Mouse (Mus musculus): ENCODE results near the gene Dab1. TPM values are rescaled to one million over a fixed set of nuclear protein-coding genes. Genes with fewer than 3 reads are reported as not detected.

The Dab1 gene
- total and polyA plus RNA-seq, 2 experiments = 0.02 to 0.09 TPM

DNA sequence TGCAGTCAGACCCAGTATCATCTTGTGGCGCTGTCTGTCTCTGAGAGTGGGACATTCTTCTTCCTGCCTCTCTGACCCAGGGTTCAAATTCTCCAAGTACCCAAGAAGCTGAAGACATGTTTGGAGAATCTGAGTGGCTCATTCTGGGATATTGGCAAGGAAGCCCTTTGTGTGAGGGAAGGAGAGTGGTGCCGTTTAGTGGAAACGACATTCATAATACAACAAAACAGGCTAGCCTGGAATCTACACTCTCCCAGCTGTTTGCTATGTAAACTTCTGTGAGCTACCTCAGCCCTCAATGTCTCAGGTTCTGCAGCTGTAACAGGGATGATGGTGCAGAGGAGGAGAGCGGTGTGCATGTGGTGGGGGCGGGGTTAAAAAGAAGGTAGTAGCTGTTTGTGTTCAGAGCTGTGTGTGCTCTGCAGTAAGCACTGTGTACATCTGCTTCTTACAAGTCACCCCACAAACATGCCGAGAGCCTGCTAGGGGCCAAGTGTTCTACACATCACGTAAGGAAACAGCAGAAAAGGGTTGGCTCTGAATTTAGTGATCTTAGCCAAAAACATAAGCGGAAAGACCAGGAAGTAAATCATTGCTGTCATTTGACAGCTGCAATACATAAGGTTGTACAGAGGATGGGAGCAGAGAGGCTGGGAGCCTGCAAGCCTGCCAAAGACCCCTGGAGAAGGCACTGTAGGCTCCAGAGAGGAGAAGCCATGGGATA lies 174.6 kb downstream of the Dab1 start:
- no peak overlapping the region for H3K9ac ChIP-seq (ENCODE audit: low read depth, low read length)
- H3K36me3 ChIP-seq (ENCODE audit: control insufficient read depth, insufficient read depth, low read length) = no peaks in the 10 kb centered on the region
- H3K27ac ChIP-seq (replicated peaks; ENCODE audit: insufficient read depth, low read depth, low read length) = no peak overlapping the region
- DNase-seq (ENCODE audit: extremely low read depth, low read depth, low spot score) = no peak
- TF ChIP-seq POLR2A (IDR thresholded peaks at IDR 0.05; ENCODE audit: extremely low read depth, insufficient read depth, low read length) = no peak
- TF ChIP-seq CTCF (IDR thresholded peaks at IDR 0.05; ENCODE audit: low read depth, low read length) = no peak
- H3K27me3 ChIP-seq (ENCODE audit: control insufficient read depth, insufficient read depth, low read length) = no peaks in the 10 kb centered on the region
- 77% methylated on average over 8 of the region's 8 CpGs for WGBS
- no peaks in the 10 kb centered on the region for H3K4me1 ChIP-seq (ENCODE audit: control insufficient read depth, insufficient read depth, low read length)
- no peak overlapping the region for H3K4me3 ChIP-seq (ENCODE audit: insufficient read depth, low read depth, low read length)
- H3K79me2 ChIP-seq (ENCODE audit: control insufficient read depth, insufficient read depth, low read length) = no peaks in the 10 kb centered on the region

GRCm38 (mm10) chr4:103796416-103796815 lies 177.3 kb downstream of the Dab1 start:
- Histone ChIP-seq H3K36me3 (ENCODE audit: control insufficient read depth, insufficient read depth, low read length) (no peaks in the 10 kb centered on the region), H3K27ac (replicated peaks; ENCODE audit: insufficient read depth, low read depth, low read length) (no peak overlapping the region), H3K4me3 (ENCODE audit: insufficient read depth, low read depth, low read length) (no peak overlapping the region), H3K4me1 (ENCODE audit: control insufficient read depth, insufficient read depth, low read length) (no peaks in the 10 kb centered on the region), H3K27me3 (ENCODE audit: control insufficient read depth, insufficient read depth, low read length) (no peaks in the 10 kb centered on the region), H3K79me2 (ENCODE audit: control insufficient read depth, insufficient read depth, low read length) (no peaks in the 10 kb centered on the region), H3K9ac (ENCODE audit: low read depth, low read length) (no peak overlapping the region)
- TF ChIP-seq CTCF (IDR thresholded peaks at IDR 0.05; ENCODE audit: low read depth, low read length) (no peak), POLR2A (IDR thresholded peaks at IDR 0.05; ENCODE audit: extremely low read depth, insufficient read depth, low read length) (no peak)
- no peak for DNase-seq (ENCODE audit: extremely low read depth, low read depth, low spot score)
- WGBS = 80% methylated on average over 6 of the region's 6 CpGs

GRCm38 (mm10) chr4:103802439-103802838 lies 183.3 kb downstream of the Dab1 start:
- H3K9ac ChIP-seq (ENCODE audit: low read depth, low read length) = no peak overlapping the region
- TF ChIP-seq CTCF (IDR thresholded peaks at IDR 0.05; ENCODE audit: low read depth, low read length) (no peak), POLR2A (IDR thresholded peaks at IDR 0.05; ENCODE audit: extremely low read depth, insufficient read depth, low read length) (no peak)
- no peaks in the 10 kb centered on the region for H3K27me3 ChIP-seq (ENCODE audit: control insufficient read depth, insufficient read depth, low read length)
- no peaks in the 10 kb centered on the region for H3K79me2 ChIP-seq (ENCODE audit: control insufficient read depth, insufficient read depth, low read length)
- H3K4me1 ChIP-seq (ENCODE audit: control insufficient read depth, insufficient read depth, low read length) = no peaks in the 10 kb centered on the region
- WGBS = 83% methylated on average over 4 of the region's 4 CpGs
- H3K4me3 ChIP-seq (ENCODE audit: insufficient read depth, low read depth, low read length) = no peak overlapping the region
- H3K36me3 ChIP-seq (ENCODE audit: control insufficient read depth, insufficient read depth, low read length) = no peaks in the 10 kb centered on the region
- no peak for DNase-seq (ENCODE audit: extremely low read depth, low read depth, low spot score)
- no peak overlapping the region for H3K27ac ChIP-seq (replicated peaks; ENCODE audit: insufficient read depth, low read depth, low read length)

DNA sequence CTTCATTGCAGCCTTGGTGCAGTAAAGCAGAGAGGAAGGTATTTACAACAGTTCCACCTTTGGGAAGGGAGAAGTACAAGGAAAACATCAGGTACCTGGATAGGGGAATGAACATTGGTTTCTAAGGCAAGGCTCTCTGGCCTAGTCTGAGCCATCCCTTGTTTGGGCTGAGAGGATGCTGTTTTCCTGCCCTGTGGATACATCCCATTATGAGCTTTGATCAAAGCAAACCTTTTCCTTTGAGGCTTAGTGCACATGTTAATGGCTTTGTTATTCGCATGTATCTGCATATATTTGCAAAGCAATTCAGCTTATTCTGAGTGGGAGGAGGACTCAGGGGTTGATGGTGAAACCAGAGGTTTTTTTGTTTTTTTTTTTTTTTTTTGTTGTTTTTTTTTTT lies 185.3 kb downstream of the Dab1 start:
- 67% methylated on average over 1 of the region's 1 CpGs for WGBS
- Histone ChIP-seq H3K79me2 (ENCODE audit: control insufficient read depth, insufficient read depth, low read length) (no peaks in the 10 kb centered on the region), H3K4me3 (ENCODE audit: insufficient read depth, low read depth, low read length) (no peak overlapping the region), H3K27me3 (ENCODE audit: control insufficient read depth, insufficient read depth, low read length) (no peaks in the 10 kb centered on the region), H3K36me3 (ENCODE audit: control insufficient read depth, insufficient read depth, low read length) (no peaks in the 10 kb centered on the region), H3K9ac (ENCODE audit: low read depth, low read length) (no peak overlapping the region), H3K27ac (replicated peaks; ENCODE audit: insufficient read depth, low read depth, low read length) (no peak overlapping the region), H3K4me1 (ENCODE audit: control insufficient read depth, insufficient read depth, low read length) (no peaks in the 10 kb centered on the region)
- TF ChIP-seq POLR2A (IDR thresholded peaks at IDR 0.05; ENCODE audit: extremely low read depth, insufficient read depth, low read length) = no peak
- TF ChIP-seq CTCF (IDR thresholded peaks at IDR 0.05; ENCODE audit: low read depth, low read length) = no peak
- DNase-seq (ENCODE audit: extremely low read depth, low read depth, low spot score) = no peak

DNA sequence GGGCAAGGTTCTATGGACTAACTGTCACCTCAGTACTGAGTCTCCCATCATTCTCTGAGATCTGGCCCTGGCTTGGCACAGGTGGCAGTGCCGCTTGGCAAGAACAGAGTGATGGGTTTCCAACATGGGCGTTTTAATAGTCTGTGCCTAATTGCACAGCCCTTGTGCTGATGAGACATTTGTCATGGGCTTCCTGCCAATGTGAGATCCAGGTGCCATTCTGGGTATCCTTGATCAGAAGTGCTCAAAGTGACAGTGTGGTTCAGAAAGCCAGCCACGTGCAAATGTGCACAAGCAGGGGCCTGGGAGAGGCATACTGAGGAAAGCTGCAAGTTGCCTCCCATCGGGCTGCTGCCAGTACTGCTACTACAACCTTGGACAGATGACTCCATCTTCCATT lies 203.5 kb downstream of the Dab1 start:
- Histone ChIP-seq H3K27me3 (ENCODE audit: control insufficient read depth, insufficient read depth, low read length) (no peaks in the 10 kb centered on the region), H3K9ac (ENCODE audit: low read depth, low read length) (no peak overlapping the region), H3K27ac (replicated peaks; ENCODE audit: insufficient read depth, low read depth, low read length) (no peak overlapping the region), H3K4me1 (ENCODE audit: control insufficient read depth, insufficient read depth, low read length) (no peaks in the 10 kb centered on the region), H3K4me3 (ENCODE audit: insufficient read depth, low read depth, low read length) (no peak overlapping the region), H3K79me2 (ENCODE audit: control insufficient read depth, insufficient read depth, low read length) (no peaks in the 10 kb centered on the region), H3K36me3 (ENCODE audit: control insufficient read depth, insufficient read depth, low read length) (no peaks in the 10 kb centered on the region)
- no peak for DNase-seq (ENCODE audit: extremely low read depth, low read depth, low spot score)
- TF ChIP-seq POLR2A (IDR thresholded peaks at IDR 0.05; ENCODE audit: extremely low read depth, insufficient read depth, low read length) (no peak), CTCF (IDR thresholded peaks at IDR 0.05; ENCODE audit: low read depth, low read length) (no peak)
- WGBS = 87% methylated on average over 4 of the region's 4 CpGs

GRCm38 (mm10) chr4:103838377-103838776 lies 219.2 kb downstream of the Dab1 start:
- TF ChIP-seq POLR2A (IDR thresholded peaks at IDR 0.05; ENCODE audit: extremely low read depth, insufficient read depth, low read length) (no peak), CTCF (IDR thresholded peaks at IDR 0.05; ENCODE audit: low read depth, low read length) (no peak)
- no peak for DNase-seq (ENCODE audit: extremely low read depth, low read depth, low spot score)
- Histone ChIP-seq H3K79me2 (ENCODE audit: control insufficient read depth, insufficient read depth, low read length) (no peaks in the 10 kb centered on the region), H3K27me3 (ENCODE audit: control insufficient read depth, insufficient read depth, low read length) (no peaks in the 10 kb centered on the region), H3K4me1 (ENCODE audit: control insufficient read depth, insufficient read depth, low read length) (no peaks in the 10 kb centered on the region), H3K36me3 (ENCODE audit: control insufficient read depth, insufficient read depth, low read length) (no peaks in the 10 kb centered on the region), H3K27ac (replicated peaks; ENCODE audit: insufficient read depth, low read depth, low read length) (no peak overlapping the region), H3K9ac (ENCODE audit: low read depth, low read length) (no peak overlapping the region), H3K4me3 (ENCODE audit: insufficient read depth, low read depth, low read length) (no peak overlapping the region)
- WGBS = 64% methylated on average over 5 of the region's 5 CpGs
